Mouse (Mus musculus): Measurements from ENCODE around the gene Rbbp8nl.

- no peak for TF ChIP-seq POLR2A (IDR thresholded peaks at IDR 0.05; ENCODE audit: insufficient read depth, low read depth, low read length)
- no peak for TF ChIP-seq EP300 (IDR thresholded peaks at IDR 0.05; ENCODE audit: insufficient read depth, low read depth, low read length)
- no peak for TF ChIP-seq CTCF (IDR thresholded peaks at IDR 0.05)
Observed at GRCm38 (mm10) chr2:180233101-180233904, 56.4 kb downstream of the Rbbp8nl start.
